24 mouse cellular contexts compared by ENCODE assay signal in genomic region chr11:59775435-59776148, GRCm38 (mm10). TPM values are rescaled to one million over a fixed set of nuclear protein-coding genes. Genes with fewer than 3 reads are reported as not detected.
A peak's percentile ranks its signal among the peaks of the same experiment; 100 is the strongest.
DNase-seq lines count a peak whose midpoint lies in the region; ATAC-seq and TF ChIP-seq lines count a peak whose summit lies in the region.
"Had no signal": no experiment of that assay in that cellular context is flagged by ENCODE, and none has a peak within 500 bp of the region (broad histone marks: within the 10 kb centered on the region; RNA-seq: fewer than 3 reads in every experiment).

No protein-coding gene starts in this region.

- no peak overlapping the region for H3K4me3 ChIP-seq in forebrain, postnatal 0 days (ENCODE audit: low read depth, low read length)
- no peak overlapping the region for H3K4me3 ChIP-seq in forebrain, embryonic 11.5 days (ENCODE audit: low read depth, low read length)
- H3K4me3 ChIP-seq in kidney, postnatal 0 days (replicated peaks; ENCODE audit: low read depth, low read length), result no peak overlapping the region
- no peak overlapping the region for H3K4me3 ChIP-seq in midbrain, embryonic 11.5 days (ENCODE audit: low read depth, low read length)
- H3K4me3 ChIP-seq in midbrain, embryonic 13.5 days (replicated peaks), result no peak overlapping the region
- no peak overlapping the region for H3K4me3 ChIP-seq in midbrain, postnatal 0 days (ENCODE audit: low read depth, low read length)
- H3K4me3 ChIP-seq: embryonic facial prominence, embryonic 13.5 days; forebrain, embryonic 15.5 days; heart, embryonic 13.5 days; limb, embryonic 12.5 days; liver, embryonic 12.5 days had no signal

- 86% methylated on average over 13 of the region's 13 CpGs for WGBS in forebrain, postnatal 0 days
- 85% methylated on average over 13 of the region's 13 CpGs for WGBS in forebrain, embryonic 11.5 days
- WGBS in kidney, postnatal 0 days, result 72% methylated on average over 13 of the region's 13 CpGs
- WGBS in midbrain, embryonic 11.5 days, result 79% methylated on average over 13 of the region's 13 CpGs
- 74% methylated on average over 13 of the region's 13 CpGs for WGBS in midbrain, embryonic 13.5 days
- WGBS in midbrain, postnatal 0 days, result 67% methylated on average over 13 of the region's 13 CpGs

- H3K36me3 ChIP-seq in forebrain, postnatal 0 days (ENCODE audit: insufficient read depth), result peaks cover 66% of the 10 kb centered on the region
- no peaks in the 10 kb centered on the region; the same call in 1 of the 2 replicates for H3K36me3 ChIP-seq in forebrain, embryonic 11.5 days (ENCODE audit: control insufficient read depth, insufficient read depth, low read length)
- H3K36me3 ChIP-seq in kidney, postnatal 0 days (ENCODE audit: insufficient read depth, low read length), result peaks cover 58% of the 10 kb centered on the region
- peaks cover 27% of the 10 kb centered on the region; the same call in 1 of the 2 replicates for H3K36me3 ChIP-seq in midbrain, embryonic 11.5 days (ENCODE audit: control insufficient read depth, insufficient read depth, low read length)
- peaks cover 82% of the 10 kb centered on the region for H3K36me3 ChIP-seq in midbrain, embryonic 13.5 days
- peaks cover 47% of the 10 kb centered on the region for H3K36me3 ChIP-seq in midbrain, postnatal 0 days (ENCODE audit: insufficient read depth, low read length)

- H3K9me3 ChIP-seq in forebrain, postnatal 0 days (ENCODE audit: low read length), result no peaks in the 10 kb centered on the region
- H3K9me3 ChIP-seq in forebrain, embryonic 11.5 days (ENCODE audit: control insufficient read depth, low read length), result no peaks in the 10 kb centered on the region
- H3K9me3 ChIP-seq in kidney, postnatal 0 days (replicated peaks; ENCODE audit: low read length), result no peaks in the 10 kb centered on the region
- no peaks in the 10 kb centered on the region for H3K9me3 ChIP-seq in midbrain, embryonic 11.5 days (ENCODE audit: control insufficient read depth, low read length)
- no peaks in the 10 kb centered on the region for H3K9me3 ChIP-seq in midbrain, embryonic 13.5 days
- H3K9me3 ChIP-seq in midbrain, postnatal 0 days (ENCODE audit: low read length), result no peaks in the 10 kb centered on the region
- H3K9me3 ChIP-seq: embryonic facial prominence, embryonic 13.5 days; forebrain, embryonic 15.5 days; heart, embryonic 13.5 days; limb, embryonic 12.5 days; liver, embryonic 12.5 days had no signal

- no peak overlapping the region for H3K9ac ChIP-seq in forebrain, postnatal 0 days
- H3K9ac ChIP-seq in forebrain, embryonic 11.5 days (ENCODE audit: low read length), result no peak overlapping the region
- H3K9ac ChIP-seq in kidney, postnatal 0 days (ENCODE audit: low read depth, low read length), result no peak overlapping the region
- no peak overlapping the region for H3K9ac ChIP-seq in midbrain, embryonic 11.5 days (ENCODE audit: low read length)
- H3K9ac ChIP-seq in midbrain, embryonic 13.5 days (replicated peaks), result no peak overlapping the region
- no peak overlapping the region for H3K9ac ChIP-seq in midbrain, postnatal 0 days (replicated peaks; ENCODE audit: low read length, poor library complexity, severe bottlenecking)
- H3K9ac ChIP-seq: embryonic facial prominence, embryonic 13.5 days; forebrain, embryonic 15.5 days; heart, embryonic 13.5 days; hindbrain, embryonic 14.5 days; limb, embryonic 12.5 days; liver, embryonic 12.5 days had no signal

- intact Hi-C loops in left cerebral cortex, postnatal 4 days (cut with DNase I), result no loop called here

- no peaks in the 10 kb centered on the region for H3K4me1 ChIP-seq in forebrain, postnatal 0 days (ENCODE audit: insufficient read depth)
- no peaks in the 10 kb centered on the region for H3K4me1 ChIP-seq in forebrain, embryonic 11.5 days (replicated peaks; ENCODE audit: control insufficient read depth, insufficient read depth, low read length)
- H3K4me1 ChIP-seq in kidney, postnatal 0 days (replicated peaks; ENCODE audit: insufficient read depth, low read length), result no peaks in the 10 kb centered on the region
- no peaks in the 10 kb centered on the region for H3K4me1 ChIP-seq in midbrain, embryonic 11.5 days (ENCODE audit: control insufficient read depth, insufficient read depth, low read length)
- no peaks in the 10 kb centered on the region for H3K4me1 ChIP-seq in midbrain, embryonic 13.5 days (replicated peaks)
- H3K4me1 ChIP-seq in midbrain, postnatal 0 days (ENCODE audit: insufficient read depth, low read length), result no peaks in the 10 kb centered on the region
- H3K4me1 ChIP-seq: embryonic facial prominence, embryonic 13.5 days; forebrain, embryonic 15.5 days; limb, embryonic 12.5 days; liver, embryonic 12.5 days had no signal

- H3K27ac ChIP-seq in forebrain, postnatal 0 days (ENCODE audit: low read depth, low read length), result no peak overlapping the region
- no peak overlapping the region for H3K27ac ChIP-seq in forebrain, embryonic 11.5 days (ENCODE audit: low read depth, low read length)
- H3K27ac ChIP-seq in kidney, postnatal 0 days, result no peak overlapping the region
- no peak overlapping the region for H3K27ac ChIP-seq in midbrain, embryonic 11.5 days (ENCODE audit: low read depth, low read length)
- no peak overlapping the region for H3K27ac ChIP-seq in midbrain, embryonic 13.5 days
- no peak overlapping the region for H3K27ac ChIP-seq in midbrain, postnatal 0 days (ENCODE audit: low read depth, low read length)
- H3K27ac ChIP-seq: embryonic facial prominence, embryonic 13.5 days; forebrain, embryonic 15.5 days; heart, embryonic 13.5 days; hindbrain, embryonic 14.5 days; limb, embryonic 12.5 days; liver, embryonic 12.5 days had no signal

- H3K27me3 ChIP-seq in forebrain, postnatal 0 days (ENCODE audit: insufficient read depth, low read length), result no peaks in the 10 kb centered on the region
- H3K27me3 ChIP-seq in forebrain, embryonic 11.5 days (ENCODE audit: control insufficient read depth, insufficient read depth, low read length), result no peaks in the 10 kb centered on the region
- H3K27me3 ChIP-seq in kidney, postnatal 0 days (ENCODE audit: insufficient read depth, low read length), result no peaks in the 10 kb centered on the region
- H3K27me3 ChIP-seq in midbrain, embryonic 11.5 days (ENCODE audit: control insufficient read depth, insufficient read depth, low read length), result no peaks in the 10 kb centered on the region
- H3K27me3 ChIP-seq in midbrain, embryonic 13.5 days, result no peaks in the 10 kb centered on the region
- no peaks in the 10 kb centered on the region for H3K27me3 ChIP-seq in midbrain, postnatal 0 days (ENCODE audit: insufficient read depth, low read length)
- H3K27me3 ChIP-seq: embryonic facial prominence, embryonic 13.5 days; forebrain, embryonic 15.5 days; heart, embryonic 13.5 days; limb, embryonic 12.5 days; liver, embryonic 12.5 days had no signal

- no peak overlapping the region for H3K4me2 ChIP-seq in forebrain, postnatal 0 days (ENCODE audit: low read depth)
- no peak overlapping the region for H3K4me2 ChIP-seq in forebrain, embryonic 11.5 days (ENCODE audit: low read depth, low read length, severe bottlenecking)
- H3K4me2 ChIP-seq in kidney, postnatal 0 days (ENCODE audit: low read length), result no peak overlapping the region
- no peak overlapping the region for H3K4me2 ChIP-seq in midbrain, embryonic 11.5 days
- no peak overlapping the region for H3K4me2 ChIP-seq in midbrain, embryonic 13.5 days (replicated peaks)
- H3K4me2 ChIP-seq in midbrain, postnatal 0 days (ENCODE audit: low read depth, low read length, poor library complexity, severe bottlenecking), result no peak overlapping the region
- H3K4me2 ChIP-seq: embryonic facial prominence, embryonic 13.5 days; forebrain, embryonic 15.5 days; heart, embryonic 13.5 days; hindbrain, embryonic 14.5 days; limb, embryonic 12.5 days; liver, embryonic 12.5 days had no signal

- TF ChIP-seq CTCF in forebrain, postnatal 0 days (IDR thresholded peaks at IDR 0.05; ENCODE audit: low read depth), result peak; percentile 29
- TF ChIP-seq CTCF in kidney, postnatal 0 days (IDR thresholded peaks at IDR 0.05; ENCODE audit: low read depth), result peak; percentile 48
- peak; percentile 68 for TF ChIP-seq CTCF in midbrain, postnatal 0 days (IDR thresholded peaks at IDR 0.05)

- ATAC-seq in forebrain, postnatal 0 days, result peak; percentile 9; the same call in 1 of the 2 replicates
- no peak for ATAC-seq in forebrain, embryonic 11.5 days (replicated peaks; ENCODE audit: low FRiP score)
- ATAC-seq in kidney, postnatal 0 days (replicated peaks; ENCODE audit: low FRiP score, low read depth), result peak; percentile 55; the same call in 1 of the 2 replicates
- no peak for ATAC-seq in midbrain, embryonic 11.5 days (ENCODE audit: low FRiP score)
- ATAC-seq in midbrain, embryonic 13.5 days, result no peak
- peak; percentile 34; the same call in 1 of the 2 replicates for ATAC-seq in midbrain, postnatal 0 days (ENCODE audit: low FRiP score)
- ATAC-seq: forebrain, embryonic 15.5 days; liver, embryonic 12.5 days had no signal

- DNase-seq in forebrain, postnatal 0 days, result no peak
- DNase-seq in forebrain, embryonic 11.5 days (ENCODE audit: low spot score), result no peak
- peak; percentile 16 for DNase-seq in kidney, postnatal 0 days (ENCODE audit: low spot score)
- no peak for DNase-seq in kidney, adult 8-10 months
- DNase-seq in midbrain, embryonic 11.5 days (ENCODE audit: low spot score, missing footprints), result peak; percentile 31
- peak; percentile 24 for DNase-seq in midbrain, postnatal 0 days (ENCODE audit: low spot score)
- no peak for DNase-seq in left cerebral cortex, postnatal 4 days
- DNase-seq: adrenal gland, postnatal 25 days; cerebellum, adult 11 months; cerebellum, postnatal 14 days; embryo, embryonic 11 days; gastrocnemius, postnatal 14 days; heart, adult 11 months; heart, postnatal 36 days; lung, adult 2 months; lung, postnatal 36 days; thymus, postnatal 25 days had no signal

RNA-seq across cellular contexts. Expression of gene Pld6, which starts 11.9 kb away (rescaled TPM):
- 0.92 and 6.0 TPM in 2 replicates for total RNA-seq in forebrain, postnatal 0 days (2014; rRNA removed)
- 6.8 and 12.1 TPM in 2 replicates for polyA plus RNA-seq in forebrain, postnatal 0 days (2015; fragmentation: Nextera tagmentation; extraction: Ambion mirVana)
- polyA plus RNA-seq in forebrain, embryonic 11.5 days (2014; fragmentation: Nextera tagmentation; extraction: Ambion mirVana), result 0.72 and 1.3 TPM in 2 replicates
- 2.9 and 3.1 TPM in 2 replicates for polyA plus RNA-seq in kidney, postnatal 0 days (2015; fragmentation: Nextera tagmentation; extraction: Ambion mirVana)
- polyA plus RNA-seq in midbrain, embryonic 11.5 days (2014; fragmentation: Nextera tagmentation; extraction: Ambion mirVana), result 0.36 and 0.79 TPM in 2 replicates
- 2.4 and 2.7 TPM in 2 replicates for polyA plus RNA-seq in midbrain, embryonic 13.5 days (2015; fragmentation: Nextera tagmentation; extraction: Ambion mirVana)
- total RNA-seq in midbrain, postnatal 0 days (2014; rRNA removed), result 18.3 and 19.0 TPM in 2 replicates
- 26.2 and 32.2 TPM in 2 replicates for polyA plus RNA-seq in midbrain, postnatal 0 days (2015; fragmentation: Nextera tagmentation; extraction: Ambion mirVana)
- total RNA-seq in left cerebral cortex, postnatal 4 days (2021), result 1 to 10 TPM; 3.0 to 3.8 TPM

RNA-seq across cellular contexts. Expression of gene Flcn, which starts 34.2 kb away (rescaled TPM):
- 33.7 and 36.9 TPM in 2 replicates for total RNA-seq in forebrain, postnatal 0 days (2014; rRNA removed)
- 25.0 and 31.4 TPM in 2 replicates for polyA plus RNA-seq in forebrain, postnatal 0 days (2015; fragmentation: Nextera tagmentation; extraction: Ambion mirVana)
- 36.0 and 36.7 TPM in 2 replicates for polyA plus RNA-seq in forebrain, embryonic 11.5 days (2014; fragmentation: Nextera tagmentation; extraction: Ambion mirVana)
- polyA plus RNA-seq in kidney, postnatal 0 days (2015; fragmentation: Nextera tagmentation; extraction: Ambion mirVana), result 30.6 and 31.7 TPM in 2 replicates
- polyA plus RNA-seq in midbrain, embryonic 11.5 days (2014; fragmentation: Nextera tagmentation; extraction: Ambion mirVana), result 27.4 and 28.2 TPM in 2 replicates
- 38.4 and 41.7 TPM in 2 replicates for polyA plus RNA-seq in midbrain, embryonic 13.5 days (2015; fragmentation: Nextera tagmentation; extraction: Ambion mirVana)
- 41.5 and 44.0 TPM in 2 replicates for total RNA-seq in midbrain, postnatal 0 days (2014; rRNA removed)
- 31.0 and 34.7 TPM in 2 replicates for polyA plus RNA-seq in midbrain, postnatal 0 days (2015; fragmentation: Nextera tagmentation; extraction: Ambion mirVana)
- 10 to 100 TPM; 33.3 to 36.1 TPM for total RNA-seq in left cerebral cortex, postnatal 4 days (2021)

Comparison
In these comparisons a context has a peak if more than half of its experiments do, and no peak if none do; other contexts are left out.
1. ATAC-seq: peak in forebrain, postnatal 0 days (single experiment), kidney, postnatal 0 days (single experiment) and midbrain, postnatal 0 days (single experiment); none in forebrain, embryonic 11.5 days (single experiment), midbrain, embryonic 11.5 days (single experiment) and midbrain, embryonic 13.5 days (single experiment).
2. DNase-seq: peak in kidney, postnatal 0 days (single experiment), midbrain, embryonic 11.5 days (single experiment) and midbrain, postnatal 0 days (single experiment); none in forebrain, postnatal 0 days (single experiment), forebrain, embryonic 11.5 days (single experiment), kidney, adult 8-10 months (0 of 2) and left cerebral cortex, postnatal 4 days (single experiment).
3. Peak in every context shown above with its lines, with median percentiles within 50 percentile points of each other: CTCF ChIP-seq.